Mouse (Mus musculus) stomach, postnatal 0 days (tissue): ENCODE data around the gene Slfnl1.

ENCODE experiments used
- CTCF ChIP-seq: IDR thresholded peaks from 2 replicates; pipeline ENCODE4 v1.5.1; 2016; ENCODE audit warnings: antibody characterized with exemption, low read depth, mild to moderate bottlenecking, moderate library complexity
- EP300 ChIP-seq: optimal IDR thresholded peaks from 2 replicates; pipeline ENCODE3; 2016; ENCODE audit warnings: antibody characterized with exemption

DNA sequence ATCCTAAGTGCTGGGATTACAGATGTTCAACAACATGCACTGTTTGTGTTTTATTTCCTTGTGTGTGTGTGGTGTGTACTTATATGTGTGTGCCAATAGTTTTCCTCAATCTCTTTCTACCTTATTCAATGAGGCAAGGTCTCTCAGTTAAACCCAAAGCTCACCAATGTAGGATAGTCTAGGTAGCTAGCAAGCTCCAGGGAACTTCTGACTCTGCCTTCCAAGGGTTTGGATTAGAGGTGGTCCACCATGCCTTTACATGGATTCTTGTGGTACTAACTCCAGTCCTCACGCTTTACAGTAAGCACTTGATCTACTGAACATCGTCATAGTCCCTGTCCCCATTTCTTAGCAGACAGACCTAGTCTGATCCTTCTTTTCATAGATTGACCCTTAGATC is 17.7 kb upstream of the Slfnl1 start:
- TF ChIP-seq CTCF: no peak
- no peak for TF ChIP-seq EP300
